Mouse (Mus musculus): ENCODE measurements around the gene Cep131. TPM values are rescaled to one million over a fixed set of nuclear protein-coding genes. Genes with fewer than 3 reads are reported as not detected.

Gene Cep131
- total and polyA plus RNA-seq, 3 experiments: 2.3 to 20.9 (median 10.2) TPM

- Histone ChIP-seq H3K27me3 (replicated peaks) (peaks cover 27% of the 10 kb centered on the region), H3K79me2 (replicated peaks; ENCODE audit: control insufficient read depth, extremely low read depth, insufficient read depth, poor library complexity, severe bottlenecking) (no peaks in the 10 kb centered on the region), H3K9ac (ENCODE audit: insufficient read depth, low read depth) (no peak overlapping the region), H3K36me3 (replicated peaks in 1 of 2; ENCODE audit: control insufficient read depth in 1 of 2, insufficient read depth in 1 of 2, low read length in 1 of 2) (no peaks in the 10 kb centered on the region), H3K9me3 (replicated peaks; ENCODE audit: low read length) (no peaks in the 10 kb centered on the region), H3K4me1 (ENCODE audit: control insufficient read depth in 1 of 2, insufficient read depth in 2 of 2) (peaks cover 3 to 19% of the 10 kb centered on the region in 2 experiments; a peak in 2 of 4 replicates), H3K4me3 (replicated peaks in 1 of 3; ENCODE audit: low read depth in 2 of 3, low read length in 2 of 3, poor library complexity in 1 of 3) (no peak overlapping the region), H3K27ac (ENCODE audit: insufficient read depth, low read depth) (no peak overlapping the region), H3K4me2 (ENCODE audit: insufficient read depth, low read depth, poor library complexity, severe bottlenecking) (no peak overlapping the region)
- TF ChIP-seq CTCF (conservative IDR thresholded peaks at IDR 0.05 in 1 of 2, IDR thresholded peaks at IDR 0.05 in 1 of 2; ENCODE audit: low read depth in 2 of 2, low read length in 2 of 2) (no peak), ZKSCAN1 (IDR thresholded peaks at IDR 0.05; ENCODE audit: borderline replicate concordance, low read depth, low read length) (no peak), USF1 (IDR thresholded peaks at IDR 0.05; ENCODE audit: low read depth, low read length) (no peak), RAD21 (IDR thresholded peaks at IDR 0.05; ENCODE audit: low read depth, low read length) (no peak), MEF2A (IDR thresholded peaks at IDR 0.05; ENCODE audit: borderline replicate concordance, low read depth, low read length) (no peak), NRF1 (IDR thresholded peaks at IDR 0.05; ENCODE audit: low read depth, low read length) (no peak), ZMIZ1 (IDR thresholded peaks at IDR 0.05; ENCODE audit: low read depth, low read length) (no peak), E2F4 (IDR thresholded peaks at IDR 0.05; ENCODE audit: insufficient replicate concordance, low read depth, low read length) (no peak), JUN (IDR thresholded peaks at IDR 0.05; ENCODE audit: insufficient read depth, low read depth, low read length) (no peak), HCFC1 (IDR thresholded peaks at IDR 0.05; ENCODE audit: low read depth, low read length) (no peak), UBTF (IDR thresholded peaks at IDR 0.05; ENCODE audit: low read depth, low read length) (no peak), GABPA (IDR thresholded peaks at IDR 0.05; ENCODE audit: insufficient replicate concordance, low read depth, low read length) (no peak), MXI1 (IDR thresholded peaks at IDR 0.05; ENCODE audit: low read depth, low read length) (no peak), USF2 (conservative IDR thresholded peaks at IDR 0.05; ENCODE audit: low read depth, low read length) (no peak)
- dilution Hi-C loops (cut with MboI; ENCODE audit: extremely low pct_ligation_motif_present, extremely low pct_unique_long_range_greater_than_20kb, low sequenced_read_pairs): no loop called here
- DNase-seq (ENCODE audit: extremely low read depth): no peak
- in situ Hi-C loops (cut with MboI; ENCODE audit: low pct_ligation_motif_present, low pct_unique_long_range_greater_than_20kb, low sequenced_read_pairs): no loop called here
Observed at GRCm38 (mm10) chr11:120045341-120045740, 41.3 kb downstream of the Cep131 start.

- H3K9me3 ChIP-seq (replicated peaks; ENCODE audit: low read length): no peaks in the 10 kb centered on the region
- no peak for DNase-seq (ENCODE audit: extremely low read depth)
- no peak overlapping the region for H3K27ac ChIP-seq (ENCODE audit: insufficient read depth, low read depth)
- no peak overlapping the region for H3K4me2 ChIP-seq (ENCODE audit: insufficient read depth, low read depth, poor library complexity, severe bottlenecking)
- TF ChIP-seq CHD2 (IDR thresholded peaks at IDR 0.05; ENCODE audit: low read length) (no peak), MAFK (IDR thresholded peaks at IDR 0.05; ENCODE audit: insufficient replicate concordance, low read length) (no peak), ZC3H11A (IDR thresholded peaks at IDR 0.05; ENCODE audit: low read depth, low read length) (no peak), MEF2A (IDR thresholded peaks at IDR 0.05; ENCODE audit: borderline replicate concordance, low read depth, low read length) (no peak), ZMIZ1 (IDR thresholded peaks at IDR 0.05; ENCODE audit: low read depth, low read length) (no peak), TCF12 (IDR thresholded peaks at IDR 0.05; ENCODE audit: low read depth, low read length) (no peak), POLR2A (IDR thresholded peaks at IDR 0.05; ENCODE audit: low read depth, low read length) (no peak), ETS1 (conservative IDR thresholded peaks at IDR 0.05; ENCODE audit: low read depth, low read length) (no peak), SIN3A (IDR thresholded peaks at IDR 0.05; ENCODE audit: low read length) (no peak), POLR2AphosphoS2 (IDR thresholded peaks at IDR 0.05; ENCODE audit: low read depth, low read length) (no peak), USF1 (IDR thresholded peaks at IDR 0.05; ENCODE audit: low read depth, low read length) (no peak), NELFE (IDR thresholded peaks at IDR 0.05; ENCODE audit: low read depth, low read length) (no peak), PAX5 (IDR thresholded peaks at IDR 0.05; ENCODE audit: low read length) (no peak)
- in situ Hi-C loops (cut with MboI; ENCODE audit: low pct_ligation_motif_present, low pct_unique_long_range_greater_than_20kb, low sequenced_read_pairs): no loop called here
- dilution Hi-C loops (cut with MboI; ENCODE audit: extremely low pct_ligation_motif_present, extremely low pct_unique_long_range_greater_than_20kb, low sequenced_read_pairs): no loop called here
- H3K4me1 ChIP-seq (ENCODE audit: control insufficient read depth in 1 of 2, insufficient read depth in 2 of 2): peaks cover 3 to 19% of the 10 kb centered on the region in 2 experiments; a peak in 2 of 4 replicates
- no peaks in the 10 kb centered on the region for H3K36me3 ChIP-seq (replicated peaks in 1 of 2; ENCODE audit: control insufficient read depth in 1 of 2, insufficient read depth in 1 of 2, low read length in 1 of 2)
- H3K9ac ChIP-seq (ENCODE audit: insufficient read depth, low read depth): no peak overlapping the region
- no peak overlapping the region for H3K4me3 ChIP-seq (replicated peaks in 1 of 3; ENCODE audit: low read depth in 2 of 3, low read length in 2 of 3, poor library complexity in 1 of 3)
- no peaks in the 10 kb centered on the region for H3K79me2 ChIP-seq (replicated peaks; ENCODE audit: control insufficient read depth, extremely low read depth, insufficient read depth, poor library complexity, severe bottlenecking)
- peaks cover 35% of the 10 kb centered on the region for H3K27me3 ChIP-seq (replicated peaks)
Observed at GRCm38 (mm10) chr11:120042141-120042838, 44.3 kb downstream of the Cep131 start.

Data from CH12.LX (cell line).